Mouse (Mus musculus): ENCODE data around the gene Zfp619.
"Not testable (repeated sequence)": the region's sequence is repeated elsewhere in the genome, so short reads cannot be mapped to it uniquely, and the experiment has no call there.

Gene Zfp619

DNA sequence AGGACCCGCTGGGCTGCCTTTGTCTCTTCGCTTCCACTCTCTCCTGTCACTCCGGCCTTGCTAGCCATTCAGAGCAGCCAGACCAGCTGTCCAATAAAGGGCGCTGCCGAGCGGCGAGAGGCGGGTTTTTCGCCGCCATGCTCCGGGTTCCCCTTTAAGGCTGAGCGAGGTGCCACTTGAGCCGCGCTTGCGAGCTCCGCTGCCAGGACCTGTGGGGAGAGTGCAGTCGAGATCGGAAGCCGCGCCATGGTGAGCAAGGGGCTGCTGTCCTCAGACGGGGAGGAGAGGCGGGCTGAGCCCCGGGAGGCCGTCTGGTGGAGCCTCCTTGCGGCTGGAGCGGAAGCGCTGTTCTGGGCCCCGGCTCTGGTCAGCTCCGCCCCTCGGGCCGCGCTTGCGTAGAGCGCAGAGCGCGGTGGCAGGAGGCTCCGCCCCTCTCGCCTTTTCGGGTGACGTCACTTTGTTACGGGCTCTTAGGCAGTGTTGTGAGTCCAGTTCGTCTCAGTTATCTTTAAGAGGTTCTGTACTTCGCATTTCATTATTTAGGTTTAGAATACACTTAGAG lies at the start of gene Zfp619:
TSS of gene Zfp619 (plus strand) at position 151 of the 562 bp plus-strand sequence.
- DNase-seq, result peak; percentile 95

DNA sequence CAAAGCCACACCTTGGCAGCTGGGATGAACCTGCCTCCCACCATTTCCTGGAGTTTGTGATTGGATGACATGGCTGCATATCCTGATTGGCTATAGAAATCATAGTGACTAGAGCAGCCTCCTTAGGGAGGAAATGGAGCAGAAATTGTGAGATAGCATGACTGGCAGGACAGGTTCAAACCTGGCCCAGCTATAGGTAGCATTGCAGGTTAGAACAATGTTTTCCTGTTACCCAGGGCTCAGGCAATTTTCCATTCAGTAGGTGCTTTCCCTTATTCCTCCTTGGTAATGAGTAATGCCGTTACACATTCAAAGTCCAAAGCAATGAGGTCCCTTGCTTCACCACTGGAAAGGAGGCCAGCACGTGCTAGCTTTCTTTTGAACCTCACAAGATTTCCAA lies 38.6 kb upstream of the Zfp619 start:
- DNase-seq, result peak; percentile 24

DNA sequence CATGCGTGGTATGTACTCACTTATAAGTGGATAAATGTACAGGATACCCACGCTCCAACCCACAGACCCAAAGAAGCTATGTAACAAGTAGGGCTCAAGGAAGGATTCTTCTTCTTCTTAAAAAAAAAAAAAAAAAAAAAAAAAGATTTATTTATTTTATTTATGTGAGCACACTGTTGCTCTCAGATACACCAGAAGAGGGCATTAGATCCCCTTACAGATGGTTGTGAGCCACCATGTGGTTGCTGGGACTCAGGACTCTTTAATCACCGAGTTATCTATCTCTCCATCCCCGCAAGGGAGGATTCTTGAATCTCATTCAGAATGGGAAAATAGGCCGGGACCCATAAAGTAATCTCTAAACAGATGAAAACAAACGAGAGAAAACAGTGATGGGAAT lies 33.2 kb upstream of the Zfp619 start:
- peak; percentile 15 for DNase-seq

DNA sequence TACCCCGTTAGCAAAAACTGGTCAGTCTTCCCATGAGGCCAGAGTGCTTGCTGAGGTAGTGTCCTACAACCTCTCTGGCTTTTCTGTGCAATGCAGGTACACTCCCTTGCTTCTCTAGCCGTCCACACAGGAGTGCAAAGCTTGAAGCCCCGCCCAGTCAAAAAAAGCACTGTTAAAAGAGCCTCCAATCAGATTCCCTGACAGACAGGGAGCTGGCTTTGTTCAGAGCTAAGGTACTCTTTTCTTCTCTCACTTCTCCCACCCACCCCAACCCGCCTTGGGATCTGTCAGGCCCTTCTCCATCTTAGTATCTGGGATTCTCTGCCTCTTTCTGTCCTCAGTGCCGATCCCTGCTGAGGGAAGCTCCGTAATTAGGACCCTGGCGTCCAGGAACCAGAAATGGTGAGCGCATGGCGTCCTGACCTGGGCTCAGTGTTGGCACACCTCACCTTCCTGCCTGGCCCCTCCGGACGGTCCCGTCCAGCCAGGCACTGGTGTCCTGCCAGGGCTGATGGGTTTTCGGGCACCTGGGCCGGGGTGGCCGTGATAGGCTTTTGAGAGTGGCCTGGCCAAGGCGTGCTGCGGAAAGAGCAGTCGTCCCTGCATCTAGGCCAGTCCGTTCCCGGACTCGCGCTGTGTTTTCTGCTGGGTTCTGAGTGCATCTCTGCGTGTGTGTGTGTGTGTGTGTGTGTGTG lies 30.3 kb upstream of the Zfp619 start:
- DNase-seq, result no peak

DNA sequence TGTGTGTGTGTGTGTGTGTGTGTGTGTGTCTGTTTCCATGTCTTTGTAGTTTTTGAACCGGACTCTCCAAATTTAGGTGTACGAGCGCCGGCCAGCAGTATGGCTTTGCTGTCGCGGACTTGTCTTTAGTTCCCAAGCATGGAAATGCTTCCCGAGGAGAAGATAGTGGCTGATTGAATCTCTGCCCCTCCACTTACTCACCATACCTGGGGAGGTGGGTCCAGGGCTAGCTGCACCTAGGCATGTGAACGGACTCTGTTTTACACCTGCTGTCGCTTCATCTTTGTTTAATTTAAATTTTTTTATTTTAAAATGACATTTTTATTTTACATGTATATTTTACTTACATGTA lies 29.7 kb upstream of the Zfp619 start:
- no peak for DNase-seq

DNA sequence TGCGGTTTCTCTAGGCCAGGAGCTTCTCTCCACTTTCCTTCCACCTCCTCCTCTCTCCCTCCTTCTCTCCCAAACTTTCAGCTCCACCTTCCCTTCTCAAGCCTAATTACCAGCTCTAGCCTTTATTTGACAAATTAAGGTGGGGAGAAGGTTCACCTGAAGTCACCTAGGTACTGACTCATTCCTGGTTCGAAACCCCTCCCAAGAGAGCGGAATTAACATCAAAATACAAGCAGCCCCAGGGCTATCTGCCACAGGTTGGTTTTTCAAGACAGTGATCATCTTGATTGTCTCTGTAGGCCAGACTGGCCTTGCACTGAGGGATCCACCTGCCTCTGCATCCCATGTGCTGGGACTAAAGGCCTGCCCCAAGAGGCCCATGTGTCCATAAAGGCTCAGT lies 22.9 kb upstream of the Zfp619 start:
- DNase-seq, result no peak

DNA sequence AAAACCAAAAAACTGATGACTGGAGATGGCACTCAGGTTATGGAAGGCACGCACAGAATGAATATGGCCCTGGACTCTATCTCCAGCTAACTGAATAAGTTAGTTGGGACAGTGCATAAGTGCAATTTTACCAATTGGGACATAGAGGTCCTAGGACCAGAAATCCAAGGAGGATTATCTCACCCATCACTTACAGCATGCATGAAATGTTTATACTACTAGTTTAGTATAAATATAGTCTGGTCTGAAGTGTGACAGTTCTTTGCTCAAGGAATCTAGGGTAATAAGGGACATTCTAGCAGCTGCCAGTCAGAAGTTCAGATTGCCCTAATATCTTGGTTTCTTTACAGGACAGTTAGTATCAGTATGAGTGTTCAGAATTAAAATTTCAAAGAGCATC lies 13.5 kb upstream of the Zfp619 start:
- DNase-seq, result no peak

DNA sequence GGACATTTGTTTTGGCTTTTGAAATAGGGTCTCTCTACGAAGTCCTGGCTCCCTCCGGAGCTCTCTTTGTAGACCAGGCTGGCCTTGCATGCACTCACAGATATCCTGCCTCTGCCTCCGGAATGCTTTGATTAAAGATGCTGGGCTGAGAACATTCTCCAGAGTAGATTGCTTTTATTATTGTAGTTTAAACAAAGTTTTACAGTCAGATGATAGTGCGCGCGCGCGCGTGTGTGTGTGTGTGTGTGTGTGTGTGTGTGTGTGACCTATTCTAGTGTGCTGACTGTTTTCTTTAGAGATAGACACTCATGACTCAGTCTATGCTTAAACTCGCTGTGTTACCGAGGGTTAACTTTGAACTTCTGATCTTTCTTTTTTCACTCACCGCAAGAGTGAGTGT lies 796 bp downstream of the Zfp619 start:
- DNase-seq, result peak; percentile 19

DNA sequence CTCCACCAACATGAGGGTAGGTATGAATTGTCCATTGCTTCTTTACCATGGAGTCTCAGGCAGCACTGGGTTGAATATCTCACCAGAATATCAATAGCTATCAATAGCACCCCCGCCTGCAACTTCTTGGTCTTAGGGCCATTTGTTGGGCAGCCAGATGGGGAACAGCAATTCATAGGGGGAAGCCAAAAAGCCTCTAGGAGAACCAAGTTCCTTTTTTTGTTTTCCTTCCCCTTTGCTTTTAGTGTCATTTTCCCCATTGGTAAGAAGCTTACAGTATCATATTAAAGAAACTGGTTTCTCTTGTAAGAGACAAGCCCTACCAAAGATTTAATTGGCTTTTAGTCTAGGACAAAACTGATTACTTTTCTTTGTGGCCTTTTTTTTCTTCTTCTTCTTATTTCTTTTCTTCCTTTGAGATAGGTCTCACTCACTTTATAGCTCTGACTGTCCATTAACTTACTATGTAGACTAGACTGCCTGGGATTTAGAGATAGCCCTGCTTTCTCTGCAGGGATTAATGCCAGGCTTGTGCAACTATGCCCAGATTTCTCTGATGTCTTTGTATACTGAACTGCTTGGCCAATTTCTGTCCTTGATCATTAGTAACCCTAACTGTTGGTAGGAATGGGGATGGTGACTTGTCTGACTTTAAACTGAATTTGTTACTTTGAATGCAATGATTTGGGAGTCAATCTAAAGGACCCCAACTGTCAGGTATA lies 6.3 kb downstream of the Zfp619 start:
- no peak for DNase-seq

DNA sequence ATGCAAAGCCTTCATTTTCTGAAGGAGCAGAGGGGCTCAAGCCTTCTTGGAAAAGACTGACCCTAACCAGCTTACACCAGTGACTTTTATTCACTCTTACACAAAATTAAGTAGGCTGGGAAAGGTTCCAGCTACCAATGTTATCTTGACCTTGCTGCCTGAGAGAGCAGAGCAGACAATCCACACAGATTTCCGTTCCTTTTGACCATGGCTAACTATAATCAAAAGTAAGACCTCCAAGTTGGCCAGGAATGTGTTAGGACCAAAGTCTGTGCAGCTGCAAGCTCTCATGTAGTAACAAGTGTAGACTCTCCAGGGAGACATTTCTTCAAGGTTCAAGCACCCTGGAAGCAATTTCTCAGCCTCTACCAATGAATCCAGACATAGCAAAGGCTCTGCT lies 25.6 kb downstream of the Zfp619 start:
- DNase-seq, result peak; percentile 68

DNA sequence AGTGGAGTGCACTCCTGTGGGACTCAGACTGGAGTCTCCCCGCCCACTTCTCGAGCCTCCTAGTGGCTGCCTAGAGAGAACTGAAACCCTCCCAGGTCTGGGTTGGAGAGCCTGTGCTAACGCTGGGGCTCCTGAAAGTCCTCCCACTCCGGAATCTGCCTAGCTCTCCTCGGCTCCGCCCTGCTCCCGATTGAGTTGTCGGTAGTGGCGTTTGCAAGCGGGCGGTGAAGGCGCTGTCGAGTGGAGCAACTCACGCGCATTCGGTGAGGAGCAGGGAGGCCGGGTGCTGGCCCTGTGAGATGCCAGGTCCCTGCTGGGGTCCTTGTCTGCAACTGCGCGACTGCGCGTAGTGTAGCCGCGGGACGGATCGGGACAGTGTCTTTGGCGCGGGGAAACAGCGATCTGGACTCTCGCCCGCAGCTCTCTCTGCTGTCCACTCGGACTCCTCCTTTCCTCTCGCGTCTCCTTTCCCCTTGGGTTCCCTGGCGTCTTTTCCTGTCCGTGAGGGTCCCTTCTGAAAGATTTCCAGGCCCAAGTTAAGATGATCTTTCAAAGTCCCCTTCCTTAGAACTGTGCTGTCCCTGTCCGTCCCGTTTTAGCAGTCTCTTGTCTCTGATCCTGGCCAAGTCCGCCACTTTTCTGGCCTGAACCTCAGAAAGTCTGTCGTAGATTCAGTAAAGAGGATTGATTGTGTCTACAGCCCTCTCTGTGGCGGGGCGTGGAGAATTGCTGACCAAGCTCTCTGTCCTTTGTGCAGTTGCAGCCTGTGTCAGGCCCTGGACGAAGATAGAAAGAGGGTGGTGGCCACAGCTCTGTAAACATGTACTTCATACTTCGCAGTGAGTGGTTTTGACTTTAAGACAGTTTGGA lies 26.9 kb downstream of the Zfp619 start:
- peak; percentile 90 for DNase-seq

DNA sequence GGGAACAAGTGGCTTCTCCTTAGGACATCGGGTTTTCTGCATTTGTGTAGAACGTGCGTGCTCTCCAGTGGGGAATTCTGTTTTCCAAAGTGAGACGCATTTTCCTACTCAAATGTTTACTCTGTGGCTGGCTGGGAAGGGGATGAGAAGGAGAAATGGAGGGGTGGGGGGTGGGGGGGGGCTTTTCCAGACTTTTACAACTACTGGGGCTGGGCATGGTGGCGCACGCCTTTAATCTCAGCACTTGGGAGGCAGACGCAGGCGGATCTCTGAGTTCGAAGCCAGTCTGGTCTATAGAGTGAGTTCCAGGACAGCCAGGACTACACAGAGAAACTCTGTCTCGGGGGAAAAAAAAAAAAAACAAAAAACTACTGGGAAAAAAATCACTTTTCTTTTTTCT lies 27.6 kb downstream of the Zfp619 start:
- DNase-seq, result no peak

DNA sequence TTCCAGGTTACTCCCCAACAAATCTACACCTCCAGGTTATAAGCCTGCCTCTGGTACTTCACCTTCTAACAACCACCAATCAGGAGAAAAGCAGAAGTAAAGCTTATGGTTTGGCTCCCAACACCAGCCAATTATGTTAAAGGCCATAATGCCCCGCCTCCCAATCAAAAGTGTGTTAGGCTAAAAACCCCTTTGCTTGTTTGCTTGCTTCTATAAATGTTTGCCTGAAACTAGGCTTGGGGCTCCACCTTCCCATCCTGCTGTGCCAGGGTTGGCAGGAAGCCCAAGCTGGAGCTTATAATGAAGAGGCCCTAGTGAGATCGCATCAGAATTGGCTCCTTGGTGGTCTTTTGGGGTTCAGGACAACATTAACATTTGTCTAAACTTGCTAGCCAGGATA lies 31.8 kb downstream of the Zfp619 start:
- DNase-seq, result peak; percentile 73

DNA sequence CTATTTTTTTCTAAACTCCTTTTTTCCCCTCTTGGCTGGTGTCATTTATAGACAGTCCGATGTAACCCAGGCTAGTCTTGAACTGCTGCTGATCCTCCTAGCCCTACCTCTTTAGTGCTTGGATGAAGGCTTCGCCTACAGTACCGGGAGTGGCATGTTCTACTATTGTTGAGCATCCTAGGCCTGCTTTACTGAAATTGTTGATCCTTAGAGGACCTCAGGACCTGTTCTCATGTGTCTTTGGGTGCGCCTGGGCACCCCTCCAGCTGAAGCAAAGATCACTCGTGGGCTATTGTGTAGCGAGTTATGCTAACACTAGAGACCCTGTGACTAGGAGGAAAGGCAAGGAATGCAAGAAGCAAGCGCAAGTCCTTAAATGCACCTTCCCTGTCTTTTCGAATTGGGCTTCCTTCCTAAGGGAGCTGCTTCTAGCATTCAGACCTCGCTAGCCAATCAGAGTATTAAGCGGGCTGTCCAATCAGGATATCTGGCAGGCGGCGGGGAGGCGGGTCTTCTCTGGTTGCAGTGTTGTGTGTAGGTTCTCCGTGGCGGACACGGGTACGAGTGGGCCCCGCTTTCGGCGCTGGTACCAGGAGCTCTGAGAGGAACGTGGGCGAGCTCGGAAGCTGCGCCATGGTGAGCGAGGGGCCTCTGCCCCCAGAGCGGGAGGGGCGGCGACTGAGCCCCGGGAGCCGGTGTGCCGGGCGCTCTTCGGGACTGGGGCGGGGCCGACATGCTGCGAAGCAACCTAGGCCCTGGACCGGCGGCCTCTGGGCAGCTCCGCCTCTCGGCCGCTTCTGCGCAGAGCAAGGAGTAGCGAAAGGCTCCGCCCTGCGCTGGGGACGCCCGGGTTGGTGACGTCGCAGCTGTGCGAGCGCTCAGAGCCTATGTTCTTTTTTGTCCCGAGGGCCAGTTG lies 34.7 kb downstream of the Zfp619 start:
- peak; percentile 97 for DNase-seq

DNA sequence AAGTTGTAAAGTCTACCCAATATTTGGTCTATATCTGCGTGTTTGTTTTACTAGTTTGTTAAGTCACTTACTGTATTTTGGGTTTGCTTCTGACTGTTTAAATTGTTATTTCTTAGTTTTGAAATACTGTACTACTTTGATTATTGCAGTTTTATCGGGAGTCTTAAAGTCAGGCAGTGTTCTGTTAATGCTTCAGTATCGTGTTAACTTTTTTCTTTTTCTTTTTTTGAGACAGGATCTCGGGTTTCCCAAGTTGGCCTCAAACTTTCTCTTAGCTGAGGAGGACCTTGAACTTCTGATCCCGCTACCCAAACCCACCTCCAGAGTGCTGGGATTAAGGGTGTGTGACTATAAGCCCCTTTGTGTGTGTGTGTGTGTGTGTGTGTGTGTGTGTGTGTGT lies 35.4 kb downstream of the Zfp619 start:
- peak; percentile 24 for DNase-seq

DNA sequence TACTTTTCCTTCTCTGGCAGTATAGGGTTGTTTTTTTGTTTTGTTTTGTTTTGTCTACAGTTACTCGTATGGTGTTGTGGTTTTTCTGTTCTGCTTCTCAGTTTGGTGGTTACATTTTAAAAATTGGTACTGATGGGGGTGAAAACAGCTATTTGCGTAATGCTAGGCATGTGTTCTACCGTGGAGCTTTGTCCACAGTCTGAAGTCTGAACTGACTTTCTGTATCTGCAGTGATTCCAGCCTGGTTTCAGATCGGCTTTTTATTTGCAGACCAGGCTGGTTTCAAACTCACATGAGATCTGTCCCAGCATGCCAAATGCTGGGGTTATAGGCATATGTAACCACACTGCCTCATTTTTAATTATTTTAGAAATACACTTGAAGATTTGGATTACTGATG lies 36.3 kb downstream of the Zfp619 start:
- peak; percentile 39 for DNase-seq

DNA sequence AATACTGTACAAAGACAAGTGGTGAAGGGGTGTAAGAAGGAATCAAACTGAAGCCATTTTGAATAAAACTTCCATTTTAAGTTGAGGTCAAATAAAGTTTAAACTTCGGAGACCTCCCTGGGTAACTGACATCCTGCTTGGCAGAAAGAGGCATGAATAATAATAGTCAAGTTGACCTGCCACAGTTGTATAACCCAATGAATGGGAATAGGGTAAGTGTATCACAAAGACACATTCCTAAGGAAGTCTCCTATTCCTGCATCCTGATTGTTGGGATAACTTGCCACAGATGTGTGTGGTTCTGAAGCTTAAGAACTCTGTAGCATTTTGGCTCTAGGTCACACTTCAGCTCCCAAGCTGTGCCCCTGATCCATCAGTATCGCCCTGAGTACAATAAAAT lies 62.5 kb downstream of the Zfp619 start:
- DNase-seq, result no peak

DNA sequence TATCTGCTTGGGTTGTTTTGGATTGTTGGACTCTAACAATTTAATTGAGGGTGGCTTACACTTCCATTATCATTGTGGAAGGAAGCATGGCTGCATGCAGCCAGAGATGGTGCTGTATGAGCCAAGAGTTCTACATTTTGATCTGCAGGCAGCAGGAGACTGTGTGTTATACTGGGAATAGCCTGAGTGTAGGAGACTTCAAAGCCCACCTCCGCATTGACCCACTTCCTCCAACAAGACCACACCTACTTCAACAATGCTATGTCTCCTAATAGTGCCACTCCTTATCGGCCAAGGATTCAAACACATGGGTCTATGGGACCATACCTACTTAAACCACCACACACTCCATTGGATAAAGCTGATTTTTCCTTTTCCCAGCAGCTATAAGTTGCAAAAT lies 63.0 kb downstream of the Zfp619 start:
- DNase-seq, result no peak

DNA sequence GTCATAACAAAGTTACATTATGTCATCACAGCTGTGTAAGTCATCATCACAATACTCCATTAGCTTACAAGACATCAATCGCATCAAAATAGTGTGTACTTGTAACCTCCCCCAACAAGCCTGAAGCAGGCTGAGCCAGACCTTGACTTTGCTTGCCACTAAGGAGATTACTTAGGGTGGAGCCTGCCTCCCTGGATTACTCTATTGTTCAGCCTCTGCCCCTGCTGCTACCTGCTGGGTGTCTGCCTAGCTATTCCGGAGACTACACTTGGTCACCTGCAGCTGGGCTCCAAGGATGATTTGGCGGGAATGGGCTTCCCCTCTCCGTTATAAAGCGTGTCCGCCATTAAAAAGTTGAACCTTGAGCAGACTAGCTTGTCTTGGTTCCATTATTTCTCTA lies 69.3 kb downstream of the Zfp619 start:
- DNase-seq, result not testable (repeated sequence)

DNA sequence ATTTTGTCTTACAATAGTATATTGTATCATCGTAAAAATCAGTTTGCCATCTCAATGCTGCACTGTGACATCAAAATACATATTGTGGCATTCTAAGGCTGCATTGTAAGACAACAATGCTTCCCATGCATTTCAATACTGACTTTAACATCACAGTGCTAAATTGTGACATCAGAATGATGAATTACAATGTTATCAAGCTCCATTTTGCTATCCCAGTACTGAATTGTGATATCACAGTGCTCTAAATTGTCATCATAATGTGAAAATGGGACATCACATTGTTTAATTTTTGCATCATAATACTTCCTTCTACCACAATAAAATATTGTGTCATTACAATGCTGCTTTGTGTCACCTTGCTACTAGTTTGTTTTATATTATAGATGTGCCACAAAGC lies 70.5 kb downstream of the Zfp619 start:
- no peak for DNase-seq

DNA sequence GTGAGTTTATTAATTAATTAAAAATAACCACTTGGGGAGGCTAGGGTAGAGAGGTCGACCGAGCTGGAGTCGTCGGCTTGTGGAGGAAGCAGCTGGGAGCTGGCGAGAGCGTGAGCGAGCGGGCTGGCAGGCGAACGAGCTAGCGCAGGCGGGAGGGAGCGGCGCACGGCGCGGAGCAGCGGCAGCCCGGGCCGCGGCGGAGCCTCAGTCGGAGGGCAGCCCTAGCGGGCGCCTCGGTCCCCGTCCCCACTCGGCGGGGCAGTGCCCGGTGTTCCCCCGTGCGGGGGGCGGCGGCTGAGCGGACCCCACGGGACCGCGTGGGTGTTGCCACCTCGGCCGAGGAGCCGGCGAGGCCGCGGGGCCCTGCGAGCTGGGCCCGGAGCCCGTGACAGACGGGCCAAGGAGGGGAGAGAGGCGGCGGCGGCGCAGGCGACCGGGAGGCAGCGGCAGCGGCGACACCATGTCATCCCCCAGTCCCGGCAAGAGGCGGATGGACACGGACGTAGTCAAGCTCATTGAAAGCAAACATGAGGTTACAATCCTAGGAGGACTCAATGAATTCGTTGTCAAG lies 71.0 kb downstream of the Zfp619 start:
- not testable (repeated sequence) for DNase-seq

DNA sequence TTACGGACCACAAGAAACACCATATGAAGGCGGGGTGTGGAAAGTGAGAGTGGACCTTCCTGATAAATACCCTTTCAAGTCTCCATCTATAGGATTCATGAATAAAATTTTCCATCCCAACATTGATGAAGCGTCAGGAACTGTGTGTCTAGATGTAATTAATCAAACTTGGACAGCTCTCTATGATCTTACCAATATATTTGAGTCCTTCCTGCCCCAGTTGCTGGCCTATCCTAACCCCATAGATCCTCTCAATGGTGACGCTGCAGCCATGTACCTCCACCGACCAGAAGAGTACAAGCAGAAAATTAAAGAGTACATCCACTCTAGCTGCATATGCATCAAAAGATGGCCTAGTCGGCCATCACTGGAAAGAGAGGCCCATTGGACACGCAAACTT lies 71.5 kb downstream of the Zfp619 start:
- DNase-seq, result not testable (repeated sequence)
